ENCODE assay signal across 17 mouse cellular contexts in the genomic region with DNA sequence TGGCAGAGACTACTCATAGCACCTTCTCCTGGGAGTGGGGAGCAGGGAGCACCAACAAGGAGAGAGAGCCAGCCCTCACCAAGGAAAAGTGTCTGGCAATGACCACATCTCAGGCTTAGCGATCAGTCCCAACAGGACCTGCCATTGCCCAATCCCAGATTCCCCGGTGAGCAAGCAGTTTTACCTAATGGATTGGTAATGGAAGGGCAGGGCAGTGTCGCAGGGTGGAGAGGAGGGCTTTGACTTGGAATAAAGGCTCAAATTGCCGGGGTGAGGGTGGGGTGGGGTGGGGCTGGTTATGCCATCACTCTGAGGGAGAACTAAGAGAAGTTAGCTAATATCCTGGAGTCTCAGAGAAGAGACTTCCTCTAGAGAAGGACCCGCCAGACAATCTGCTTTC. TPM values are rescaled to one million over a fixed set of nuclear protein-coding genes. Genes with fewer than 3 reads are reported as not detected.
DNase-seq lines count a peak whose midpoint lies in the region; ATAC-seq and TF ChIP-seq lines count a peak whose summit lies in the region.
"Had no signal": no experiment of that assay in that cellular context is flagged by ENCODE, and none has a peak within 500 bp of the region (broad histone marks: within the 10 kb centered on the region; RNA-seq: fewer than 3 reads in every experiment).

No protein-coding gene starts in this region.

- no peaks in the 10 kb centered on the region for H3K27me3 ChIP-seq in kidney, adult 2 months (replicated peaks; ENCODE audit: control insufficient read depth, insufficient read depth, low read length)
- no peaks in the 10 kb centered on the region for H3K27me3 ChIP-seq in kidney, embryonic 14.5 days (ENCODE audit: control insufficient read depth, insufficient read depth, low read length)
- H3K27me3 ChIP-seq in E14TG2a.4 (ENCODE audit: insufficient read depth, low read length): no peaks in the 10 kb centered on the region
- H3K27me3 ChIP-seq: liver, embryonic 13.5 days had no signal

- no peak overlapping the region for H3K4me2 ChIP-seq in kidney, embryonic 14.5 days (replicated peaks; ENCODE audit: low read depth, low read length)
- H3K4me2 ChIP-seq: heart, embryonic 11.5 days; liver, embryonic 13.5 days had no signal

- H3K9ac ChIP-seq in kidney, embryonic 14.5 days (ENCODE audit: low read depth, low read length): no peak overlapping the region
- H3K9ac ChIP-seq: liver, embryonic 13.5 days had no signal

- 64% methylated on average over 5 of the region's 5 CpGs for WGBS in kidney, adult 2 months
- WGBS in kidney, embryonic 14.5 days: 66% methylated on average over 5 of the region's 5 CpGs

- peak overlapping the region; percentile 92 for H3K27ac ChIP-seq in kidney, adult 2 months (ENCODE audit: insufficient read depth, low read depth, low read length)
- H3K27ac ChIP-seq in kidney, embryonic 14.5 days (ENCODE audit: low read depth, low read length): no peak overlapping the region
- H3K27ac ChIP-seq: liver, embryonic 13.5 days had no signal

- no peaks in the 10 kb centered on the region for H3K9me3 ChIP-seq in kidney, embryonic 14.5 days (ENCODE audit: control insufficient read depth, low read length)
- no peaks in the 10 kb centered on the region for H3K9me3 ChIP-seq in E14TG2a.4 (ENCODE audit: low read length)
- H3K9me3 ChIP-seq: liver, embryonic 13.5 days had no signal

- peaks cover 26% of the 10 kb centered on the region for H3K4me1 ChIP-seq in kidney, adult 2 months (ENCODE audit: control insufficient read depth, insufficient read depth, low read length)
- H3K4me1 ChIP-seq in kidney, embryonic 14.5 days (ENCODE audit: control insufficient read depth, insufficient read depth, low read length): no peaks in the 10 kb centered on the region
- peaks cover 74% of the 10 kb centered on the region for H3K4me1 ChIP-seq in E14TG2a.4 (replicated peaks; ENCODE audit: low read depth, low read length)

- DNase-seq in kidney, adult 2 months: no peak
- peak; percentile 87 for DNase-seq in ZHBTc4 (ENCODE audit: low read depth, low spot score)
- DNase-seq in urinary bladder, postnatal 25 days (ENCODE audit: low spot score): no peak
- DNase-seq: cerebellum, adult 8-10 months; gastrocnemius, postnatal 25 days; heart, postnatal 36 days; liver, embryonic 13.5 days; midbrain, embryonic 14.5 days; retina, postnatal 1 day; thymus, postnatal 4 days had no signal

- no peak for ATAC-seq in kidney, embryonic 14.5 days (ENCODE audit: low FRiP score, low TSS enrichment)
- ATAC-seq in megakaryocyte progenitor cell, adult 5-6 weeks (replicated peaks; ENCODE audit: poor library complexity): peak; percentile 73
- ATAC-seq in activated CD4-positive, CD25-positive, alpha-beta regulatory T cell, adult 4 months: no peak
- ATAC-seq: CD4-positive, CD25-positive, alpha-beta regulatory T cell, adult 4 months had no signal

- no peak for TF ChIP-seq CTCF in kidney, adult 2 months (conservative IDR thresholded peaks at IDR 0.05; ENCODE audit: insufficient read depth, insufficient read length, low read depth, low read length)
- TF ChIP-seq CTCF in E14TG2a.4 (conservative IDR thresholded peaks at IDR 0.05; ENCODE audit: low read length): no peak

- no peak for TF ChIP-seq POLR2A in kidney, adult 2 months (IDR thresholded peaks at IDR 0.05; ENCODE audit: low read depth, low read length)

- peaks cover 4% of the 10 kb centered on the region; the same call in 1 of the 2 replicates for H3K36me3 ChIP-seq in kidney, adult 2 months (ENCODE audit: control insufficient read depth, insufficient read depth, low read length)
- peaks cover 19% of the 10 kb centered on the region for H3K36me3 ChIP-seq in kidney, embryonic 14.5 days (ENCODE audit: control insufficient read depth, insufficient read depth, low read length)
- H3K36me3 ChIP-seq in E14TG2a.4 (ENCODE audit: insufficient read depth, low read length): peaks cover 44% of the 10 kb centered on the region

- H3K4me3 ChIP-seq in kidney, adult 2 months (ENCODE audit: insufficient read depth, low read depth, low read length): peak overlapping the region; percentile 29; the same call in 1 of the 2 replicates
- H3K4me3 ChIP-seq in kidney, embryonic 14.5 days (ENCODE audit: low read length): no peak overlapping the region
- peak overlapping the region; percentile 70 for H3K4me3 ChIP-seq in E14TG2a.4 (replicated peaks; ENCODE audit: low read length)
- H3K4me3 ChIP-seq: erythroblast, embryonic 14.5 days; liver, embryonic 13.5 days had no signal

RNA-seq across cellular contexts. Expression of gene Degs1, which starts 11.0 kb away (rescaled TPM):
- 137 and 158 TPM in 2 replicates for polyA plus RNA-seq in kidney, adult 2 months (2012; rRNA removed)
- 103 and 118 TPM in 2 replicates for polyA plus RNA-seq in kidney, embryonic 14.5 days (2014; fragmentation: Nextera tagmentation; extraction: Ambion mirVana)
- total RNA-seq in megakaryocyte progenitor cell, adult 5-6 weeks (2015): 70.1 and 75.7 TPM in 2 replicates
- total RNA-seq in megakaryocyte progenitor cell, adult 5-6 weeks (2017): 27.7 and 33.6 TPM in 2 replicates
- 100 to 1,000 TPM; 109 to 114 TPM for polyA plus RNA-seq in activated CD4-positive, CD25-positive, alpha-beta regulatory T cell, adult 4 months (2017; shearing (Covaris generic))
